Mouse (Mus musculus) kidney, adult 2 months (tissue): ENCODE data around the gene Gm4312.
"Not testable (repeated sequence)": the region's sequence is repeated elsewhere in the genome, so short reads cannot be mapped to it uniquely, and the experiment has no call there.

Source experiments
- CTCF ChIP-seq: fragments of 200-500 bp; conservative IDR thresholded peaks from 2 replicates; pipeline ENCODE4 v1.5.1; 2011; ENCODE audit warnings: low read depth, mild to moderate bottlenecking, control low read depth, low read length, moderate library complexity, mixed read lengths; ENCODE audit not compliant: insufficient read depth, insufficient read length
- POLR2A ChIP-seq: fragments of 200-500 bp; IDR thresholded peaks from one replicate; pipeline ENCODE4 v1.6.1; 2011; ENCODE audit warnings: low read depth, low read length, control low read depth

GRCm38 (mm10) chr10:100382460-100382859 lies at the start of gene Gm4312:
- not testable (repeated sequence) for TF ChIP-seq POLR2A, CTCF
